8 mouse cellular contexts compared by ENCODE assay signal in the genomic region with DNA sequence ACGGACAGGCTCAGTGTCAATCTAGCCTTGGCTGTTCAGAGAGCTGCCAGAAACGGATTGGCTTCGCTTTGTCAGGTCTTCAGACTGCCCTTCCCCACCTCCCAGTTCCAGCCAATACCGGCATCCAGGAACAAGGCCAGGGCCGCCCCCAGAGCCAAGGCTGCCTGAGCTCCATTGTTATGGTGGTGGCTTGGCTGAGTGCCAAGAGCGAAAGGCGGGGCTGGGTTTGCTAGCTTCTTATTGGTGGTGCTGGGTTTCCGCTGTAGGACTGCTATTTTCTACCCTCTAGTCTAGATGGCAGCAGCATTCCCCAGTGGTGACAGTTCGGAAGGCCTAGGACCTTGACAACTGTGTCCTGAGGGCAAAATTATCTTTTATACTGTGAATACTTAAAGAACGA. TPM values are rescaled to one million over a fixed set of nuclear protein-coding genes. Genes with fewer than 3 reads are reported as not detected.
DNase-seq lines count a peak whose midpoint lies in the region.

Gene Gstm7 (minus strand): TSS at position 148 of the 400 bp plus-strand sequence.

- no peaks in the 10 kb centered on the region for H3K36me3 ChIP-seq in megakaryocyte, embryonic 14.5 days (replicated peaks; ENCODE audit: low read length)

- peak; percentile 85 for DNase-seq in adipocyte (ENCODE audit: low spot score)
- peak; percentile 98 for DNase-seq in embryo, embryonic 10.5 days (ENCODE audit: low spot score)
- DNase-seq in gastrocnemius, postnatal 14 days: peak; percentile 97
- peak; percentile 77 for DNase-seq in induced T-regulatory cell, adult 2 months (ENCODE audit: low read depth)
- peak; percentile 94 to 99 for DNase-seq in left cerebral cortex, adult 8-10 months (ENCODE audit: low spot score in 2 of 2)
- peak; percentile 94 to 98 for DNase-seq in right cerebral cortex, adult 2 months (ENCODE audit: low spot score in 2 of 2)
- DNase-seq in urinary bladder, postnatal 10 days (ENCODE audit: low spot score): peak; percentile 89

- intact Hi-C loops in gastrocnemius, postnatal 14 days (cut with DNase I; ENCODE audit: low total_unique reads): no loop called here

- H3K27me3 ChIP-seq in megakaryocyte, embryonic 14.5 days (replicated peaks): peaks cover 70% of the 10 kb centered on the region

- peaks cover 12% of the 10 kb centered on the region for H3K4me1 ChIP-seq in megakaryocyte, embryonic 14.5 days

- H3K4me3 ChIP-seq in megakaryocyte, embryonic 14.5 days (replicated peaks): peak within 1 kb of the TSS; percentile 86

- no peaks in the 10 kb centered on the region for H3K9me3 ChIP-seq in megakaryocyte, embryonic 14.5 days

RNA-seq across cellular contexts. Expression of gene Gstm7, which starts in this region (rescaled TPM):
- total RNA-seq in gastrocnemius, postnatal 14 days (2021): 10 to 100 TPM; 14.4 to 15.3 TPM
- 100 to 1,000 TPM in 3 of 4 experiments, 10 to 100 TPM in 1; 88.2 to 109 (median 101) TPM for total RNA-seq in left cerebral cortex, adult 8-10 months (2022)
- not detected in 2 replicates for polyA plus RNA-seq in megakaryocyte, embryonic 14.5 days (2012; ENCODE audit: insufficient read depth, low replicate concordance)

Comparison
In these comparisons a context has a peak if more than half of its experiments do, and no peak if none do; other contexts are left out.
1. Peak in every context shown above with its lines: DNase-seq and H3K4me3 ChIP-seq.
2. RNA of gene Gstm7 (total RNA-seq): 88.2 to 109 TPM in left cerebral cortex, adult 8-10 months; 14.4 to 15.3 TPM in gastrocnemius, postnatal 14 days; every median in the first group is over 4 times any median in the second.